Mouse (Mus musculus) midbrain, embryonic 14.5 days (tissue): ENCODE measurements at regions not wholly inside any gene's neighbourhood (a gene's known extent, or its start where the extent isn't known, plus 50 kb on each side); places are given as distances from the start of the nearest gene placed in this dataset.

Experiments used
- ATAC-seq: fragments of 200-750 bp; cut with Nextera tagmentation; 2 replicates; pipeline ENCODE4 v1.8.0; 2017; ENCODE audit warnings: moderate number of reproducible peaks, moderate library complexity; ENCODE audit not compliant: low FRiP score, low TSS enrichment
- DNase-seq: peaks from one replicate; pipeline ENCODE4 v3.0.0-alpha.2; 2015
- H3K27ac ChIP-seq: fragments of 300-500 bp; sonication (generic); replicated peaks from 2 replicates; pipeline ENCODE4 v1.5.1; 2014; ENCODE audit warnings: mild to moderate bottlenecking, low read depth, low read length, moderate library complexity
- H3K27me3 ChIP-seq: fragments of 300-500 bp; sonication (generic); 2 replicates; pipeline ENCODE4 v1.6.1; 2014; ENCODE audit warnings: low read length, control low read depth, mixed read lengths; ENCODE audit not compliant: control insufficient read depth, insufficient read depth
- H3K36me3 ChIP-seq: fragments of 300-500 bp; sonication (generic); 2 replicates; pipeline ENCODE4 v1.6.1; 2014; ENCODE audit warnings: low read length, control low read depth; ENCODE audit not compliant: control insufficient read depth, insufficient read depth
- H3K4me1 ChIP-seq: fragments of 300-500 bp; sonication (generic); 2 replicates; pipeline ENCODE4 v1.6.1; 2014; ENCODE audit warnings: mild to moderate bottlenecking, antibody characterized with exemption, low read length, control low read depth; ENCODE audit not compliant: control insufficient read depth, insufficient read depth
- H3K4me2 ChIP-seq: fragments of 300-500 bp; sonication (generic); 2 replicates; pipeline ENCODE4 v1.6.1; 2014; ENCODE audit warnings: mild to moderate bottlenecking, low read length, moderate library complexity
- H3K4me3 ChIP-seq: fragments of 300-500 bp; sonication (generic); replicated peaks from 2 replicates; pipeline ENCODE4 v1.5.1; 2014; ENCODE audit warnings: low read depth, low read length
- H3K9ac ChIP-seq: fragments of 300-500 bp; sonication (generic); replicated peaks from 2 replicates; pipeline ENCODE4 v1.6.1; 2014; ENCODE audit warnings: mild to moderate bottlenecking, low read length, moderate library complexity
- H3K9me3 ChIP-seq: fragments of 300-500 bp; sonication (generic); 2 replicates; pipeline ENCODE4 v1.6.1; 2016; ENCODE audit warnings: low read length, control low read depth, mixed read lengths; ENCODE audit not compliant: control insufficient read depth
- WGBS: fragments of 180-500 bp; shearing (Covaris S2); extraction: QIAGEN DNeasy Blood & Tissue Kit; methylation state at CpG from one replicate; pipeline ENCODE4 v1.1.7; 2014; 5-methylcytosine and 5-hydroxymethylcytosine counted together

DNA sequence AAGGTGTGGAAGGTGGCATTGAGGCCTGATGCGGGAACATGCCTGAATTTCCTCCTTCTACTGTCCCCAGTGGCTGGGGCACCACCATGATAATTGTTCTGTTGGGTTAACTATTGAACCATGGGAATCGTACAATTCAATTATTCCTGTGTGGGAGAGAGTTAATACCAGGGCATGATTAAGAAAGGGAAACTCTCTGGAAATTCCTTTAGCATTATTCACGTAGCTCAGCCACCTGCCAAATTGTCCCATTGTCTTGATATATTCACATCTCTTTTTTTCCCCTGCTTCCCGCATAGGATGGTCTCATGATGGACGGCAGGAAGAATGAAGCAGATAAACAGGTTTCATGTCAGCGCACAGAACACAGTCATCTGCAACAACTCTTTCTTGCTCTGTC, 69.6 kb upstream of the Gli2 start:
- Histone ChIP-seq H3K4me3 (no peak overlapping the region), H3K9me3 (no peaks in the 10 kb centered on the region), H3K4me1 (no peaks in the 10 kb centered on the region), H3K4me2 (no peak overlapping the region), H3K9ac (no peak overlapping the region), H3K27me3 (no peaks in the 10 kb centered on the region), H3K27ac (no peak overlapping the region), H3K36me3 (no peaks in the 10 kb centered on the region)
- whole genome bisulfite sequencing = 58% methylated on average over 6 of the region's 6 CpGs
- DNase-seq = no peak
- no peak for ATAC-seq

DNA sequence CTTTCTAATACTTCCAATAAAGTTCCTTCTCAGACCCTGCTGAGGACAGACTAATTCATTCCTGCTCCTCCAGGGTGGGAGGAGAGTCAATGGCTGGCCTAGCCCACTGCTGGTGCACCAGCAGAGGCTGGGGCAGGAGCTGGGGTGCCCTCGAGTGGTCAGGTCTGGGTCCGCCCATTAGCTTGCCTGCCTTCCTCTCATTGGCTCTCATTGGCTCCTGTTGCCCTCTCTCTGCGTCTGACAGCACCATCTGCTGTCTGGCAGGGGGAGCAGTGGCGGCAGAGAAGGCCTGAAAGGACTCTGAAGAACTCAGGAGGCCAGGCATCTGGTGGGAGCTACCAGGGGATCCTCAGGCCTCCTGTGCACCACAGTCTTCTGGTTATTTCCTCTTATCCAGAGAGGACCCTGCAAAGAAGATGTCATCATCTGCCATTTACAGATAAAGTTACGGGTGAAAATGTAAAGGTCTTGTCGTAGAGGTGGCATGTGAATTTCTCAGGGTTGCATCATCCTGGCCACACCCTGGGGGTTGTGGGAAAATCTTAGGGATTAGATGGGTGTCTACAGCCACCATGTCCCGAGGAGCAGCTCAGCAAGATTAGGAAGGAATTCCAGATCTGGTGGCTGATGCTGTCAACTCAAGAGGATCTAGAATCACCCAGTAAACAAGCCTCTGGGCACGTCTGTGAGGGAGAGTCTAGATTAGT, 66.6 kb upstream of the Gli2 start:
- no peak overlapping the region for H3K9ac ChIP-seq
- H3K4me2 ChIP-seq = no peak overlapping the region
- H3K27me3 ChIP-seq = no peaks in the 10 kb centered on the region
- no peak overlapping the region for H3K27ac ChIP-seq
- no peaks in the 10 kb centered on the region for H3K36me3 ChIP-seq
- no peak for ATAC-seq
- no peaks in the 10 kb centered on the region for H3K4me1 ChIP-seq
- whole genome bisulfite sequencing = 40% methylated on average over 8 of the region's 8 CpGs
- no peak for DNase-seq
- no peak overlapping the region for H3K4me3 ChIP-seq
- H3K9me3 ChIP-seq = no peaks in the 10 kb centered on the region

DNA sequence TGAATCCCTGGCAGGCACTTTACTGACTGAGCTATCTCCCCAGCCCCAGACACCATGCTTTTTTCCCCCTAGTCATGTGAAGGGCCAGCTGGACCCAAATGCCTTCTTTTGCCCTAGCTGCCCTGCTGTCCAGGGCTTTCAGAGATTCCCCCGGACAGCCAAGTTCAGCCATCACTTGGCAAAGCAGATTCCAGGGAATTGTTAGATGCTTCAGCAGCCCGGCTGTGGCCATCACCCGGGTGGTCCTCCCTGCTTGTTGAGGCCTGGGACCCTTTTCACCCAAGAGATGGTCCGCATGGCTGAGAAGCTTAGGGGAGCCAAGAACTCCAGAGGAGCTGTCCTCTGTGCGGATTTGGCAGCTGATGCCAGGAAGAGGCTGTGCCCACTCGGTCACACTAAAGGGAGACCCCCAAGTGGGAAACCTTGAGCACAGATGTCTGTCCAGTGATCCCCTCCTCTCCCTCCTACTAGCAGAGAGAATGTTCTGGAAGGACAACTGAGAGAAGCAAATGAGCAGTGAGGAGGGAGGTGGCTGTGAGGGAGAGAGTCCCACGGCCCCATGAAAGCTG, 61.8 kb upstream of the Gli2 start:
- Histone ChIP-seq H3K27me3 (no peaks in the 10 kb centered on the region), H3K36me3 (no peaks in the 10 kb centered on the region), H3K9ac (no peak overlapping the region), H3K9me3 (no peaks in the 10 kb centered on the region), H3K27ac (no peak overlapping the region), H3K4me3 (no peak overlapping the region), H3K4me1 (no peaks in the 10 kb centered on the region), H3K4me2 (no peak overlapping the region)
- 82% methylated on average over 7 of the region's 7 CpGs for WGBS
- no peak for DNase-seq
- ATAC-seq = no peak

DNA sequence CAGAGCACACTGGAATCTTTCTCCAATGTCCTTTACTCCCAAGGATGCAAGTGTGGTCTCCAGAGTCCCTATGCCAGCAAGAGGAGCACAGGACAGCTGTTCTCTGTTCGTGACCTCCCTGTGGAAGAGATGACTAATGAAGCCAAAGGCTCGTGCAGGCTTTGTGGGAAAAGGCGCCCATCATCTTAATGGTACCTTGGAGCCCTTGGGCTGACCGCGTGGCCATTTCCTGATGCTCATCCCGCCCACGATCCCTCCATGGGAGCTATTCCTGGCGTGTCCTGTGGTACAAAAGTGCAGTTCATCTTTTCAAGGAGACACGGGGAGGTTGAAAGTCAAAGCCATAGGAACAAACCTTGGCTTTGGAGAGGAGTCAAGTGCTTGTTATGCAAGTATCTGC, 55.2 kb upstream of the Gli2 start:
- Histone ChIP-seq H3K9me3 (no peaks in the 10 kb centered on the region), H3K27me3 (no peaks in the 10 kb centered on the region), H3K4me2 (no peak overlapping the region), H3K27ac (no peak overlapping the region), H3K36me3 (no peaks in the 10 kb centered on the region), H3K4me3 (no peak overlapping the region), H3K4me1 (no peaks in the 10 kb centered on the region), H3K9ac (no peak overlapping the region)
- DNase-seq = no peak
- ATAC-seq = no peak
- 87% methylated on average over 9 of the region's 9 CpGs for WGBS

DNA sequence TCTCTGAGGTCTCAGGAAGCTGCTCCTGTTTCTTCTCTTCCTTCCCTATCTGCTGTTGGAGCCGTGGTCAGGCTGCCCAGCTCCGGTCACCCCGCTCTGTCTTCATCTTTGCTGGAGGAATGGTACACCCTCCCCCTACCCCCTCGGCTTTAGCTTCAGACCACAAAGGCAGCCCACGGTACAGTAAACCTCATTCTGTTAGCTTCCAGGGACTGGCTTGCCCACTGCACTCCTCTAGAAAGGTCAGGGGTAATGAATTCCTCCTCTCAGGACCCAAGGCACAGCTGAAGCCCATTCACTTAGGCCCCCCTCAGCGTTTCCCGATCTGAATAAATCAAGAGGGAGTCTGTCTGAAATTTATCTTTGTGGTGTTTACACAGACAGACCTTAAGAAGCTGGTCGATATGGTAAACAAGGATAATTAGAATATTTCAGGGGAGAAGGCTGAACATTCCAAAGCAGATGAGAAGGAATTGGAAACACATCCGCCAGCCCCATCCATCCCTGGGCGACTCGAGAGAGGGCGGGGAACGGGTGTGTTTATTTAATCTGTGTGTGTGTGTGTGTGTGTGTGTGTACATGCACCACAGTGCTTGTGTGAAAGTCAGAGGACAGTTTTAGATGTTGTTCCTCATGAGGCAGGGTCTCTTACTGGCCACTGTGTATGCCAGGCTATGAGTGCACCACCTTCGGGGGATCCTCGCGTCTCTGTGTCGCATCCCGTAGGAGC, 53.0 kb upstream of the Gli2 start:
- DNase-seq = peak; percentile 11
- WGBS = 74% methylated on average over 18 of the region's 18 CpGs
- no peaks in the 10 kb centered on the region for H3K36me3 ChIP-seq

More for the DNA sequence above, 53.0 kb upstream of the Gli2 start:
- ATAC-seq = no peak
- Histone ChIP-seq H3K9ac (no peak overlapping the region), H3K9me3 (no peaks in the 10 kb centered on the region), H3K4me1 (no peaks in the 10 kb centered on the region), H3K4me2 (no peak overlapping the region), H3K4me3 (no peak overlapping the region), H3K27ac (no peak overlapping the region), H3K27me3 (no peaks in the 10 kb centered on the region)
